Mouse (Mus musculus) hindbrain, embryonic 13.5 days (tissue): ENCODE measurements around the gene Cfap61. TPM values are rescaled to one million over a fixed set of nuclear protein-coding genes. Genes with fewer than 3 reads are reported as not detected.

Experiments
- ATAC-seq: fragments of 200-750 bp; cut with Nextera tagmentation; 2 replicates; pipeline ENCODE4 v1.8.0; 2017; ENCODE audit warnings: moderate TSS enrichment; ENCODE audit not compliant: low FRiP score
- H3K27ac ChIP-seq: fragments of 300-500 bp; sonication (generic); 2 replicates; pipeline ENCODE4 v1.5.1; 2015; ENCODE audit warnings: inconsistent platforms, mild to moderate bottlenecking, moderate library complexity
- H3K27me3 ChIP-seq: fragments of 300-500 bp; sonication (generic); 2 replicates; pipeline ENCODE4 v1.6.1; 2015; ENCODE audit warnings: mild to moderate bottlenecking, inconsistent platforms
- H3K36me3 ChIP-seq: fragments of 300-500 bp; sonication (generic); 2 replicates; pipeline ENCODE4 v1.6.1; 2015; ENCODE audit warnings: mild to moderate bottlenecking, inconsistent platforms
- H3K4me1 ChIP-seq: fragments of 300-500 bp; sonication (generic); replicated peaks from 2 replicates; pipeline ENCODE4 v1.6.1; 2015; ENCODE audit warnings: inconsistent platforms
- H3K4me2 ChIP-seq: fragments of 300-500 bp; sonication (generic); 2 replicates; pipeline ENCODE4 v1.6.1; 2015; ENCODE audit warnings: inconsistent platforms, mild to moderate bottlenecking, moderate library complexity
- H3K4me3 ChIP-seq: fragments of 300-500 bp; sonication (generic); 2 replicates; pipeline ENCODE4 v1.5.1; 2015; ENCODE audit warnings: mild to moderate bottlenecking, inconsistent platforms
- H3K9ac ChIP-seq: fragments of 300-500 bp; sonication (generic); 2 replicates; pipeline ENCODE4 v1.6.1; 2015; ENCODE audit warnings: mild to moderate bottlenecking, inconsistent platforms
- H3K9me3 ChIP-seq: fragments of 300-500 bp; sonication (generic); 2 replicates; pipeline ENCODE4 v1.6.1; 2016; ENCODE audit warnings: inconsistent platforms
- WGBS: fragments of 180-500 bp; shearing (Covaris S2); methylation state at CpG from one replicate; pipeline ENCODE4 v1.1.7; 2015; 5-methylcytosine and 5-hydroxymethylcytosine counted together
- polyA plus RNA-seq: library from polyadenylated mRNA; unstranded; fragments of >200 nt; fragmentation: Nextera tagmentation; extraction: Ambion mirVana; gene quantifications from 2 replicates; pipeline ENCODE4 v1.2.1, GENCODE M21; 2015

The Cfap61 gene
- polyA plus RNA-seq, 1 experiment from 2014 or later = 3.8 TPM

DNA sequence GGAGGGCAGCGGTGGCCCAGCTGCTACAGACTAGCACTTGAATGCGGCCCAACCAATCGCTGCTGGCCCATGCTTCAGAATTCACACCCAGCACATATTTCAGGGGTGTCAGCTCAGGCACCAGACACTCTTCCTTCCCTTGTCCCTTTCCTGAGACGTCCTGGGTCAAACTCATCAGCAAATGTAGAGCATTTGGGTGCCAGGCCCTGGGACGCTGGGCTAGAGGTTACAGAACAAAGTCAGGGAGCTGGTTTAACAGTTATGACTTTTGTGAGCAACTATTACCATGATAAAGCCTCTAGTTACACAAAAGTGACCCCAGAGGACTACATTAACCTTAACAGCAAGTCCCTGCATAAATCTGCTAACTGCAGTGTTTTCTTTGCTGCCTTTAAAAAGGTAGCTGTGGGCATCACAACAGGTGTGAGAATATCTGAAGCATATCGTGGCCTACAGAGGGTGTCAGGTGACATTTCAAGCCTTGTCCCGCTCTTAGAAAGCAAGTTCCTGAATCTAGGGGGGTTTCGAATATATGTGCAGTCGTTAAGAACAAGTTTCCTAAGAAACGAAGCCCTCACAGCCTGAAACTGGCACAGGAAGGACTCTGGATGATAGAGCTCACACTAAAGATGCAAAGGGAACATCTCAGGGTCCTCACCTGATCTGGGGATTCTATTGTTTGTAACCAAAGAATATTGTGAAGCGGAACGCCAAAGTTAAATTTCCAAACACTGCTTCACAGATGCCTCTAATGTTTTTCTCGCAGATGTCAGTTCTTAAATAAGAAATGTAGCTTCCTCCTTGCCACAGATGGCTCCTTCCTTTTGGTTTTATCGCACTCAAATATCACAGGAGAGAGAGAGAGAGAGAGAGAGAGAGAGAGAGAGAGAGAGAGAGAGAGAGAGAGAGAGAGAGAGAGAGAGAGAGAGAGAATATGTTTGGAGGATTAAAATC, 281.8 kb downstream of the Cfap61 start:
- Histone ChIP-seq H3K4me2 (no peak overlapping the region), H3K27ac (no peak overlapping the region), H3K27me3 (peaks cover 51% of the 10 kb centered on the region), H3K4me3 (no peak overlapping the region), H3K36me3 (no peaks in the 10 kb centered on the region), H3K9ac (no peak overlapping the region), H3K4me1 (peaks cover 55% of the 10 kb centered on the region), H3K9me3 (no peaks in the 10 kb centered on the region)
- ATAC-seq = no peak
- WGBS = 11% methylated on average over 14 of the region's 14 CpGs

DNA sequence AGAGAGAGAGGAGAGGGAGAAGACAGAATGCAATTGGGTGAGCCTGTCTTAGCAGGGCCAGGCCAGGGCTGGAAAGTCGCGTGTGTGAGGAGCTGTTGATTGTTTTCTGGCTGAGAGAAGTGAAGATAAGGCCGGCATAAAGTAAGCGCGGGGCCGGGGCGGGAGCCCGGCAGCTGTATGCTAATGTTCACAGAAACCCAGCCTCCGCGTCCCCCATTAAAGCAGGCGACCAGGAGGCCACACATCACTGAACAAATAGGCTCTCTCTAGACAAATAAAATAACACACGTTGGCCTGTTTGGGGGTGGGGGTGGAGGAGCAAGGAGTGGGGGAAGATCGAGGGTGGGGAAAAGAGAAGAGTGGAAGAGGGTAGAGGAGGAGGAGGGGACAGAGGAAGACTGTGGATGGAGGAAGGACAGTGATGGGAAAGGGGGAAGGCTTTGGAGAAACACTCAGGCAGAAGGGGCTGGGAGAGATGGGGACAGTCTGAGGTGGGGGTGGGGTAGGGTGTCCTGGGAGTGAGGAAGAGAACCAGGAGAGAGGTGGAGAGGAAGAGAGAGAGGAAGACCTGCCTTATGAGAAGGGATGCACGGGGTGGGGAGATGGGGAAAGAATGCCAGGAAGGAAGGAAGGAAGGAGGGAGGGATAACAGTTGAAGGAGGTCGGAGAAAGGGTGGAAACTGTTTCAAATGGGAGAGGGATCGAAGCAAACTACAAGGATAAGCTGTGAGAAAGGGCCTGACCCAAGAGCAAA, 282.8 kb downstream of the Cfap61 start:
- ATAC-seq = peak; percentile 7; the same call in 1 of the 2 replicates
- Histone ChIP-seq H3K9ac (peak overlapping the region; percentile 63; the same call in 1 of the 2 replicates), H3K4me1 (peaks cover 60% of the 10 kb centered on the region), H3K27me3 (peaks cover 46% of the 10 kb centered on the region), H3K4me2 (peak overlapping the region; percentile 54), H3K36me3 (no peaks in the 10 kb centered on the region), H3K4me3 (0 out of 2 replicates have a peak overlapping the region, but pooled peaks have one; percentile 30), H3K27ac (peak overlapping the region; percentile 79), H3K9me3 (no peaks in the 10 kb centered on the region)
- WGBS = 2% methylated on average over 16 of the region's 16 CpGs

DNA sequence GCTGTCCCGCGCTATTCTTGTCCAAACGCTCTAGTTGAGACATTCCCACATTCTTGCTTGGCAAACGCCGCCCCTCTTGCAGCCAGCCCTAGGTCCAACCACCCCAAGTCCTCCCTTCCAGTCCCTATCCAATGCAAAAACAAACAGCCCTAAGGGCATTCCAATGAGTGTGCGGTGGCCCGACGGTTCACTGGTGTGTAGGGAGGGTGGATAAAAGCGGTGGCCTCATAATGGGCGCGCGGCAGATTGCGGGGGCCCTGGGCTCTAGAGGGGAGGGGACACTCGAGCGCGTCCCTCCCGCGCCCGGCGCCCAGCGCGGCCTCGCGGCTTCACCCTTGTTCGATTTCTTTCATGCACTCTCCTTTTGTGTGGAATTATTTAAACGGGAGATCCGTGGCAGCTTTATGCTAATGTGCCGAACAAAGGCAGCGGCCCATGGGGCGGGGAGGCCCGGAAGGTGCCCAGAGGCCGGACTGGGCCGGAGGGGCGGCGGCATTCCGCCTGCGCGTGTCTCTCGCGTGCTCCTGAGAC, 283.6 kb downstream of the Cfap61 start:
- Histone ChIP-seq H3K27ac (peak overlapping the region; percentile 79), H3K4me2 (peak overlapping the region; percentile 54), H3K36me3 (no peaks in the 10 kb centered on the region), H3K4me1 (peaks cover 67% of the 10 kb centered on the region), H3K9me3 (no peaks in the 10 kb centered on the region), H3K9ac (peak overlapping the region; percentile 63), H3K4me3 (peak overlapping the region; percentile 30), H3K27me3 (peaks cover 46% of the 10 kb centered on the region)
- ATAC-seq = 0 out of 2 replicates have a peak, but pooled peaks have one; percentile 5
- under 1% methylated on average over 40 of the region's 40 CpGs for WGBS

- H3K27me3 ChIP-seq = peaks cover 44% of the 10 kb centered on the region
- H3K9ac ChIP-seq = no peak overlapping the region
- H3K27ac ChIP-seq = no peak overlapping the region
- no peaks in the 10 kb centered on the region for H3K9me3 ChIP-seq
- 2% methylated on average over 19 of the region's 19 CpGs for WGBS
- H3K36me3 ChIP-seq = no peaks in the 10 kb centered on the region
- peak overlapping the region; percentile 54 for H3K4me2 ChIP-seq
- no peak overlapping the region for H3K4me3 ChIP-seq
- ATAC-seq = no peak
- peaks cover 74% of the 10 kb centered on the region for H3K4me1 ChIP-seq
These were observed 284.4 kb downstream of the Cfap61 start for GRCm38 (mm10) chr2:146218881-146219535.

DNA sequence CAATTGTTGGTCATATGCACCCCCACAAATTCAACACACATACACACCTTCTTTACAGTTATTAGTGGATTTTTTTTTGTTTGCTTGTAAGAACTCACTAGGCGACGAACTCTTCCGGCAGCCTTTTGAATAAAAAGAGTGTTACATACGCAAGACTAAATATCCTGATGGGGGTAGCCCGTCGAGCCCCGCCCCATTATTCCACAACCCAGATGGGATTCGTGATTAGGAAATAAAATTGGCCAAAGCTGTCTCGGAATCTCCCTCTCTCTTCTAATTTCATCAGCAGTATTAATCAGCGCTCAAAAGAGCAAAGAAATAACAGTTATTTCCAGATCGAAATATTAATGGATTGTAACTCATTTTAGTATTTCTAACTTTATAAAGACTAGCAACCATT, 285.2 kb downstream of the Cfap61 start:
- Histone ChIP-seq H3K9ac (no peak overlapping the region), H3K4me1 (peaks cover 71% of the 10 kb centered on the region), H3K27me3 (peaks cover 44% of the 10 kb centered on the region), H3K36me3 (no peaks in the 10 kb centered on the region), H3K4me3 (no peak overlapping the region), H3K27ac (no peak overlapping the region), H3K9me3 (no peaks in the 10 kb centered on the region), H3K4me2 (no peak overlapping the region)
- no peak for ATAC-seq
- 11% methylated on average over 11 of the region's 11 CpGs for whole genome bisulfite sequencing

DNA sequence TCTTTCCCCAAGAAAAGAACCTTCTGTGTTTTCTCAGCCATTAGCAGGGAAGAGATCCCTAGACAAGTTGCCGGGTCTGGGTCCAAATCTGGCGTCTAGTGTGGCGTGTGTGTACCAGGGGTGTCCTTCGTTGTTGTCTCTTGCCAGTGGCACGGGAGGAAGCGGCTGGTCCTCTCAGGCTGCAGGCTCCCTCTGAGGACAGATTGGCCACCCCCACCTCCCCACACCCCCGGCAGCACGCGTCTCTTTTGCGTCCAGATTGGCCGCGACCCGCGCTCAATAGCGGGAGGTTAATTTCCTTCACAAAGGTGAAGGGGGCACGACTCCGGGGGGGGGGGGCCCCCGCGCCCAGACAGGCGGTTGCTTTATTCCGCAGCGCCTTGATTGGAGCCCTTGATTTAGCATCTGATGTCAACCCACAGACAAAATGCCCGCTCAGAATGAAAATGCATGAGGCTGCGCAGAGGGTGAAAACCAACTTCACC, 286.0 kb downstream of the Cfap61 start:
- Histone ChIP-seq H3K4me3 (peak overlapping the region; percentile 76), H3K9ac (peak overlapping the region; percentile 95), H3K9me3 (no peaks in the 10 kb centered on the region), H3K36me3 (no peaks in the 10 kb centered on the region), H3K4me1 (peaks cover 75% of the 10 kb centered on the region), H3K27ac (peak overlapping the region; percentile 97), H3K4me2 (peak overlapping the region; percentile 90), H3K27me3 (peaks cover 47% of the 10 kb centered on the region)
- WGBS = 1% methylated on average over 24 of the region's 24 CpGs
- no peak for ATAC-seq

DNA sequence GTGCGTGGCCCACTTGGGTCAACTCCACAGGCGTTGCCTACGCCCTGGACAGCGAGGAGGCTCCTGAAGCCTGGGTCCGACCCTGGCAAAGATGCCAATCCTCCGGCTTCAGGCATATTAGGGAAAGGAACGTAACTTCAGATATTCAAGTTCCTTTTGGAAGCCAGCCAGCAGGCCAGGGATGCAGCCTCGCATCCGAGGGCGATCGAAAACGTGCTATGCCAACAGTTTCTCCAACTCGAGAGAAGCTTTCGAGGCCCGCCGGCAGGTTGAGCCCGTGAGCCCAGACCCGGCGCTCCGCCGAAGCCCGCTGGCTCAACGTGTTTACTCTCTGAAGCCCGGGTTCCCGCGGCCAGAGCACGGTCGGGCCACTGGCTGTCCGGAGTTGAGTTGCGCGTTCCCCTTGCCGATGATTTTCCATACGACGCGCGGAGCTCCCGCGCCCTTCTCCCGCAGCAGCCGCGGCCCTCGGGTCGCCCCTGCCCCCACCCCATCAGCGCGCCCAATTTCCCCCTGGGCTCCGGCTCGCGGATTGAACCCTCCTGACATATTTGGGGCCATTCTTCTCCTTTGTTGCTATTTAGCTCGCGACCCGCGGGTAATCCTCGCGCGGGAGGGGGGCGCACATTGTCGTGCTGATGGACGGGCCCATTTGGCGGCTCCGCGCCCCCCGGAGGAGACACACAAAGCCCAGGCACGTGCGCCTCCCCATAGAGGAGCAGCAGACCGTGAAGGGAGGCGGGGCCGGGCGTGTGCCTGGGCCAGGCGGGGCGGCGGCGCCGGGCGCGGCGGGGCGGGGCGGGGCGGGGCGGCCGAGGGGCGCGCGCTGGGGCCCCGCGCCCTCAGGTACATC, 286.7 kb downstream of the Cfap61 start, which contains the start of gene Insm1:
Insm1 (plus strand) TSS at position 846 of the 853 bp plus-strand sequence.
- Histone ChIP-seq H3K27me3 (peaks cover 47% of the 10 kb centered on the region), H3K9ac (peak within 1 kb of the TSS; percentile 95), H3K4me1 (peaks cover 76% of the 10 kb centered on the region), H3K4me3 (peak within 1 kb of the TSS; percentile 76), H3K9me3 (no peaks in the 10 kb centered on the region), H3K36me3 (no peaks in the 10 kb centered on the region), H3K4me2 (peak within 1 kb of the TSS; percentile 90), H3K27ac (peak within 1 kb of the TSS; percentile 97)
- peak; percentile 73 for ATAC-seq
- WGBS = under 1% methylated on average over 85 of the region's 86 CpGs

DNA sequence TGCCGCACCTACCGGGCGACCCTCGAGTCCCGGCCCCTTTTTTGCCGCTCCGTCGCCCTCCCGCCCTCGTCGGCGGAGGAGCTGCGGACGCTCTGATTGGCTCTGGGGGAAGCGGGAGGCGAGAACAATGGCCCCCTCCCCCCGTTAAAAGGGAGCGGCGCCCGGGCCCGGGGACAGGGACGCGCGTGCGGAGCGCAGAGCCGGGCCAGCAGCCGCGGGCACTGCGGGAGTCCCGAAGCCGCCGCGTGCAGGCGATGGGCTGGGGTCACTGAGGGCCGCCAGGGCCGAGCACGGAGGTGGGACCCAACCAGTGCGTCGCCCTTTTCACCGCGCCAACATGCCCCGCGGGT, 287.3 kb downstream of the Cfap61 start:
- Histone ChIP-seq H3K4me3 (peak overlapping the region; percentile 76), H3K27me3 (peaks cover 49% of the 10 kb centered on the region), H3K9ac (peak overlapping the region; percentile 95), H3K27ac (peak overlapping the region; percentile 97), H3K4me1 (peaks cover 77% of the 10 kb centered on the region), H3K9me3 (no peaks in the 10 kb centered on the region), H3K36me3 (no peaks in the 10 kb centered on the region), H3K4me2 (peak overlapping the region; percentile 90)
- 2% methylated on average over 40 of the region's 44 CpGs for WGBS
- peak; percentile 75 for ATAC-seq

- H3K9ac ChIP-seq = peak overlapping the region; percentile 95
- peak; percentile 19 for ATAC-seq
- peak overlapping the region; percentile 90 for H3K4me2 ChIP-seq
- under 1% methylated on average over 121 of the region's 133 CpGs for WGBS
- peaks cover 74% of the 10 kb centered on the region for H3K4me1 ChIP-seq
- peaks cover 55% of the 10 kb centered on the region for H3K27me3 ChIP-seq
- H3K9me3 ChIP-seq = no peaks in the 10 kb centered on the region
- H3K27ac ChIP-seq = peak overlapping the region; percentile 97
- no peaks in the 10 kb centered on the region for H3K36me3 ChIP-seq
- peak overlapping the region; percentile 76 for H3K4me3 ChIP-seq
These were observed 287.9 kb downstream of the Cfap61 start for GRCm38 (mm10) chr2:146222279-146223175.

DNA sequence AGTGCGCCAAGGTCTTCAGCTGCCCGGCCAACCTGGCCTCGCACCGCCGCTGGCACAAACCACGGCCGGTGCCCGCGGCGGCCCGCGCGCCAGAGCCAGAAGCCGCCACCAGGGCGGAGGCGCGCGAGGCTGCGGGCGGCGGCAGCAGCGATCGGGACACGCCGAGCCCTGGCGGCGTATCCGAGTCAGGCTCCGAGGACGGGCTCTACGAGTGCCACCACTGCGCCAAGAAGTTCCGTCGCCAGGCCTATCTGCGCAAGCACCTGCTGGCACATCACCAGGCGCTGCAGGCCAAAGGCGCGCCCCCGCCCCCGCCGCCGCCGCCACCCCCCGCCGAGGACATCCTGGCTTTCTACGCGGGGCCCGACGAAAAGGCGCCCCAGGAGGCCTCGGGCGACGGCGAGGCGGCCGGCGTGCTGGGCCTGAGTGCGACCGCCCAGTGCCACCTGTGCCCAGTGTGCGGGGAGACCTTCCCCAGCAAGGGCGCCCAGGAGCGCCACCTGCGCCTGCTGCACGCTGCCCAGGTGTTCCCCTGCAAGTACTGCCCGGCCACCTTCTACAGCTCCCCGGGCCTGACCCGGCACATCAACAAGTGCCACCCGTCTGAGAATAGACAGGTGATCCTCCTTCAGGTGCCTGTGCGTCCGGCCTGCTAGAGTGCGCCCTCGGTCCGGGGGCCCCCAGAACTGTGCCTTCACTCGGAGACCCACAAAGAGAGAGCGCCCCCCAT, 288.8 kb downstream of the Cfap61 start:
- H3K27me3 ChIP-seq = peaks cover 63% of the 10 kb centered on the region
- H3K9me3 ChIP-seq = no peaks in the 10 kb centered on the region
- H3K27ac ChIP-seq = peak overlapping the region; percentile 97
- H3K4me1 ChIP-seq = peaks cover 66% of the 10 kb centered on the region
- H3K4me2 ChIP-seq = peak overlapping the region; percentile 90
- under 1% methylated on average over 70 of the region's 75 CpGs for WGBS
- no peaks in the 10 kb centered on the region for H3K36me3 ChIP-seq
- H3K4me3 ChIP-seq = peak overlapping the region; percentile 76
- peak; percentile 6; the same call in 1 of the 2 replicates for ATAC-seq
- H3K9ac ChIP-seq = peak overlapping the region; percentile 95
